Mouse (Mus musculus): Measurements from ENCODE around the gene Gdpd5. TPM values are rescaled to one million over a fixed set of nuclear protein-coding genes. Genes with fewer than 3 reads are reported as not detected.
"Not testable (repeated sequence)": the region's sequence is repeated elsewhere in the genome, so short reads cannot be mapped to it uniquely, and the experiment has no call there.

Gene Gdpd5
- polyA plus RNA-seq, 1 experiment from 2014 or later = 22.0 TPM

DNA sequence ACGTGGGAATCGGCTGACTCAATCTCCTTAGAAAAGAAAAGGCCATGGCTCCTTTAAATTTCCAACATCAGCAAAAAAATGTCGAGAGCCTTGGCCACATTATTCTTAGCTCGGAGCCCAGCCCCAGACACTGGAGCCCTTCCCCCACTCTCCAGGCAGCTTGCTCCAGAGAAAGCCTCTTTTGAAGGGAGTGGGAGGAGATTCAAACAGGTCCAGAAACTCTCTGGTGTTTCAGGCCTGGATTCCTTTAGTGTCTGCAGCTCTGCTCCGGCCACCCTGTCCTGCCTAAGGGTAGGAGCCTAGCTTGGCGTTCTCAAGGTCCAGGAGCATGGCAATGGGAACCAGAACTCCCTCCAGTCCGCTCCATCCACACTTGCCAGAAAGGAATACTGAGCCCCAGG, 25.5 kb upstream of the Gdpd5 start:
- peak overlapping the region; percentile 58 for H3K4me2 ChIP-seq
- no peaks in the 10 kb centered on the region for H3K9me3 ChIP-seq
- 3% methylated on average over 7 of the region's 7 CpGs for WGBS
- peak overlapping the region; percentile 99 for H3K27ac ChIP-seq
- peaks cover 70% of the 10 kb centered on the region for H3K4me1 ChIP-seq
- peak overlapping the region; percentile 12 for H3K4me3 ChIP-seq
- H3K36me3 ChIP-seq = no peaks in the 10 kb centered on the region
- ATAC-seq (ENCODE audit: borderline replicate concordance, extremely low read depth, low FRiP score, low TSS enrichment) = peak; percentile 24
- no peaks in the 10 kb centered on the region for H3K27me3 ChIP-seq
- peak overlapping the region; percentile 38 for H3K9ac ChIP-seq

DNA sequence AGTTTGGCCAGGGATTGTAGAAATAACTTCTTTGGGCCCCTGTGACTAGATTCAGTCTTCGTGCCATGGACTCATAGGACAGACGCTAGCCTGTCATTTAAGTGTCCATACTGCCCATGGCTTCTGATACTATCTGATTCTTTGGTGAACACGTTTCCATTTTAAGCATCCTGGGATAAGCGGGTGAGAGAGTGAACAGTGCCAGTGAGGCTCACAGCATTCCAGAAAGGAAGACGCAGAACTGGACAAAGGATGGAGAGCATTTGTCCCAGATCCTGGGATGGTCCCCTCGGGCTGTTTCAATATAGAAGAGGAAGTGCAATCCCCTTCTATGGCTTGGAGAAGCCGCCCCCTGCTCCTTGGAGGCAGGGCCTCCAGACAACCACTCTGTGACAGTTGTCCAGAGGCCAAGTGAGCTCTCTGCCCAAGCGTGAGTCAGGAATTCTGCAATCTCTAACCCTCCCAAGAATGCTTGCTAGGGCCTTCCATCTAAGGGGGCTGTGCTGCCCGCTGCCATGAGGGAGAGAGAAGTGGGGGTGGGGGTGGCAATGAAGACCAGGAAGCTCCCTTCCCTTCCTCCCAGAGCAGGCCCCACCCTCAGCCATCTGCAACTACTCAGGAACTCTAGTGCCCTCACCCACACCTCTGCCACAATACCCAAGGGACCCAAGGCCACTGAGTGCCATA, 24.8 kb upstream of the Gdpd5 start:
- peak overlapping the region; percentile 12; the same call in 1 of the 2 replicates for H3K4me3 ChIP-seq
- H3K9ac ChIP-seq = peak overlapping the region; percentile 30
- peak; percentile 23; the same call in 1 of the 2 replicates for ATAC-seq (ENCODE audit: borderline replicate concordance, extremely low read depth, low FRiP score, low TSS enrichment)
- no peaks in the 10 kb centered on the region for H3K9me3 ChIP-seq
- H3K4me1 ChIP-seq = peaks cover 71% of the 10 kb centered on the region
- H3K36me3 ChIP-seq = no peaks in the 10 kb centered on the region
- H3K27ac ChIP-seq = peak overlapping the region; percentile 99
- no peaks in the 10 kb centered on the region for H3K27me3 ChIP-seq
- H3K4me2 ChIP-seq = peak overlapping the region; percentile 58
- WGBS = 15% methylated on average over 9 of the region's 9 CpGs

DNA sequence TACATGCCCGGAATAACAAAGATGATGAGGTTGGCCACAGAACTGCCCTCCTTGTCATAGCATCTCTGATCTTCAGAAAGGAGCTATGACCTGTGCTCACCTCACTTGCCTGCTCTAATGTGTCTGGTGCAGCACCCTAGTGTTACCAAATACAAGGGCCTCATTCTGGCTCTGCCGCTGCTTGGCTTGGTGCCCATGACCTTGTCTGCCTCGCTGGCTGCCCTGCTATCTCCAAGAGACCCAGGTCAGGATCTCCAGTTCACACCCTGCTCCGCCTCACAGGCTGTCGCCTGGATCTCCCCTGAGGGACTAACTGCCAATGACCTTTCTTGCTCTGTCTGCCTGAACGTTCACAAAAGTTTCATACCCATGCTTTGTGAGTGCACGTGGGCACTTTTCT, 24.0 kb upstream of the Gdpd5 start:
- Histone ChIP-seq H3K4me1 (peaks cover 71% of the 10 kb centered on the region), H3K27ac (peak overlapping the region; percentile 99), H3K36me3 (no peaks in the 10 kb centered on the region), H3K4me2 (no peak overlapping the region), H3K9ac (no peak overlapping the region), H3K27me3 (no peaks in the 10 kb centered on the region), H3K9me3 (no peaks in the 10 kb centered on the region), H3K4me3 (no peak overlapping the region)
- WGBS = 31% methylated on average over 7 of the region's 7 CpGs
- no peak for ATAC-seq (ENCODE audit: borderline replicate concordance, extremely low read depth, low FRiP score, low TSS enrichment)

DNA sequence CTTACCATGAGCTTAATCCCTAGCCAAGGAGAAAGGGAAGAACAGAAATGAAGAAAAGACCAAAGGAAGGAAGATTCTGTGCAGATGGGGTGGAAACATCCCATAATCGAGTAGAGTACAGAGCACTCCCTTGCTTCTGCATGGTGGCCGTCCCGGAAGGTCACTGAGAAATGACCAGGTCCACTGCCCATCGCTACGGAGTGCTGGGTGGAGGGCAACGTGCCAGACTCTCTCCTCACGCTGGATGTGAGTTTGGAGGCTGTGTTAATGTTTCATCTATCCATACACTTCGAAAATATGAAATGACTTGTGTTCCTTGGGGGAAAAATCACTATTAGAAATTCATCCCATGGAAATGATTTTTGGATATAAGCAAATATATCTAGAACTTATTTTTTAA, 22.8 kb upstream of the Gdpd5 start:
- WGBS = 79% methylated on average over 8 of the region's 8 CpGs
- ATAC-seq (ENCODE audit: borderline replicate concordance, extremely low read depth, low FRiP score, low TSS enrichment) = no peak
- no peak overlapping the region for H3K4me2 ChIP-seq
- H3K4me1 ChIP-seq = peaks cover 69% of the 10 kb centered on the region
- no peaks in the 10 kb centered on the region for H3K9me3 ChIP-seq
- H3K4me3 ChIP-seq = no peak overlapping the region
- no peak overlapping the region for H3K9ac ChIP-seq
- no peaks in the 10 kb centered on the region for H3K27me3 ChIP-seq
- no peak overlapping the region for H3K27ac ChIP-seq
- H3K36me3 ChIP-seq = no peaks in the 10 kb centered on the region

DNA sequence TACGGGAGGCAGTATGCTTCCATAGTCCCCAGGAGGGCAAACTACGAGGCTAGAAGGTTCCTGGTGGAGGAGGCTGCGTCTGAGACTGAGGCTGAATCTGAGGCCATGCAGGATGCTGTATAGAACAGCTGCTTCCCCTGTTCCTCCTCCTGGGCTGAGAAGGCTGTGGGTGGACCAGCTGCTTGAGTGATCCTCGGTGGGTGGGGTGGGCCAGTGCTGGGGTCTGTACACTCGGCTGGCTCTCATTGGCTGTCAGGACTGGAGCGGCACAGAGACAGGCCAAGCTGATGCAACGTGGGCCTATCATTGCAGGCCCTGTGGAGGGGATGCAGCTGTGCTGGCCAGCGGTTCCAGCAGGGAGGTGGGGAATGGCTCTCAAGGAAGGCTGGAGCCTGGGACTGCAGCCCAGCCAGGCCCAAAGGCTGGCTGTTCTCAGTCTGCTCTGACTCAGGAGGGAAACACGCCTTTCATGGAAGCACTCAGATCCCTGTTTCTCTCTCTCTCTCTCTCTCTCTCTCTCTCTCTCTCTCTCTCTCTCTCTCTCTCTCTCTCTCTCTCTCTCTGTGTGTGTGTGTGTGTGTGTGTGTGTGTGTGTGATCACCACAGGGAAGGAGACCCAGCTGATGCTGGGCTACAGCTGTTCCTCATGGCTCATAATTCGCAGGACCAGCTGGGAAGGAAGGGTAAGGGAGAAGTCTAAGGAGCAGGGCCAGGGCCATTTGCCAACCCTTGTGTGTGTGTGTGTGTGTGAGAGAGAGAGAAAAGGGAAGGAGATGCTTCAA, 21.0 kb upstream of the Gdpd5 start:
- H3K4me2 ChIP-seq = peak overlapping the region; percentile 11
- H3K4me1 ChIP-seq = peaks cover 50% of the 10 kb centered on the region
- no peaks in the 10 kb centered on the region for H3K36me3 ChIP-seq
- H3K27ac ChIP-seq = peak overlapping the region; percentile 97
- no peak overlapping the region for H3K4me3 ChIP-seq
- WGBS = 10% methylated on average over 10 of the region's 10 CpGs
- no peaks in the 10 kb centered on the region for H3K9me3 ChIP-seq
- no peaks in the 10 kb centered on the region for H3K27me3 ChIP-seq
- peak overlapping the region; percentile 36 for H3K9ac ChIP-seq
- peak; percentile 96 for ATAC-seq (ENCODE audit: borderline replicate concordance, extremely low read depth, low FRiP score, low TSS enrichment)

DNA sequence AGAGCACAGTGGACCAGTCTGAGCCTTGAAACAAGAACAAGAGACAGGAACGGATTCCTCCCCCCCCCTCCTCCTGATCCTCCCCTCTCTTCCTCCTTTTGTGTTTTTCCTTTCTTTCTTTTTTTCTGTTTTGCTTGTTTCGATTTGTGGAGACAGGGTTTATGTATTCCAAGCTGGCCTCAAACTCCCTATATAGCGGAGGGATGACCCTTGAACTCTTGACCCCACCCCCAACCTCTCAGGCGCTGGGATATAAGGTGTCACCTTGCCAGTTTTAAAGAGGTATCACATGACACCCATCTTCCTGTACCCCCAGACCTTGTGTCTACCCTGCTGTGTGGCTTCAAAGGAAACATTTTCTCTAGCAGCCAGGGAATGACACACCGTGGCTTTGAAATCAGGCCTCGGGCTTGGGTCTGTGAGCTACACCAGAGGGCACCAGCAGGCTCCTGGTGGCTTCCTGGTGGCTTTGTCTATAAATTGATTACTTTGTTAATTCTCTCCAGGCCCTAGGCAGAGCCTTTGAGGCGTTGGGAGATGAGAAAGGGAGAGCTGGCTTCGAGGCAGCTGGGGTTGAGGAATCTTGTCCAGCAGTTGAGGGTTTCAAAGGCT, 20.3 kb upstream of the Gdpd5 start:
- H3K36me3 ChIP-seq = no peaks in the 10 kb centered on the region
- no peaks in the 10 kb centered on the region for H3K27me3 ChIP-seq
- H3K4me2 ChIP-seq = peak overlapping the region; percentile 2; the same call in 1 of the 2 replicates
- 16% methylated on average over 8 of the region's 8 CpGs for WGBS
- no peaks in the 10 kb centered on the region for H3K9me3 ChIP-seq
- H3K27ac ChIP-seq = peak overlapping the region; percentile 97
- peak overlapping the region; percentile 17; the same call in 1 of the 2 replicates for H3K9ac ChIP-seq
- peaks cover 43% of the 10 kb centered on the region for H3K4me1 ChIP-seq
- H3K4me3 ChIP-seq = no peak overlapping the region
- no peak for ATAC-seq (ENCODE audit: borderline replicate concordance, extremely low read depth, low FRiP score, low TSS enrichment)

DNA sequence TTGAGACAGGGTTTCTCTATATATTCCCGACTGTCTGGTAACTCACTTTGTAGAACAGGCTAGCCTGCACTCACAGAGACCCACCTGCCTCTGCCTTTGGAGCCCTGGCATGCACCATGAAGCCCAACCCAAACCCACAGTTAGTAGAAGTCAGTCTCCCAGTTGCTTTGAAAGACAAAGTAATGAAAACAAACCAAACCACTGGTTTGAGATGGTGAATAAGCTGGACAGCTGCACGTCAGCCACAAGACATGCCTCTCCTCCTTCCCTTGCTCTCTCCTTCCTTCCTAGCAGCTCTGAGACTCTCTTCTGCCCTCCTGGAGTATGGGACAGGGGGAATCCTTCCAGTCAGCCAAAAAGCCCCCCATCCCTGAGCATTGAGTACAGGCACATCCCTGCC, 19.1 kb upstream of the Gdpd5 start:
- ATAC-seq (ENCODE audit: borderline replicate concordance, extremely low read depth, low FRiP score, low TSS enrichment) = no peak
- no peak overlapping the region for H3K4me3 ChIP-seq
- H3K9me3 ChIP-seq = no peaks in the 10 kb centered on the region
- no peak overlapping the region for H3K4me2 ChIP-seq
- H3K9ac ChIP-seq = no peak overlapping the region
- 78% methylated on average over 2 of the region's 2 CpGs for WGBS
- H3K4me1 ChIP-seq = peaks cover 31% of the 10 kb centered on the region
- H3K27ac ChIP-seq = no peak overlapping the region
- H3K27me3 ChIP-seq = no peaks in the 10 kb centered on the region
- no peaks in the 10 kb centered on the region for H3K36me3 ChIP-seq

DNA sequence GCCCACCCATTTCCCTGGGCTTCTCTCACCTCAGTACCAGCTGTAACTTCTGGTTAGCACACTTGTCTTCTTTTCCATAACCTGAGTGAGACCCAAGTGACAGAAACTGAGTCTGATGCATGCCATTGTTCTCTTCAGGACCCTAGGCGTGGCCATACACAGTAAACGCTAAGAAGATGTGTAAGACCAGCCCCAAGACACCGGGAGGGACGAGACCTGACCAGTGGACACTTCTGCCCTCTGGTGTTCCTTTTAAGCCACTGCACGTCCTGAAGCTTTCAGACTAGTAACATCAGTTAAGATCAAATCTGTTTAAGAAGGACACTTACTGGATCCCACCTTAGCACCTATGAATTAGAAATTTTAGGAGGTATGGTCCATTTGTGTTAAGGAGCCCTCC, 16.1 kb upstream of the Gdpd5 start:
- ATAC-seq (ENCODE audit: borderline replicate concordance, extremely low read depth, low FRiP score, low TSS enrichment) = no peak
- H3K4me2 ChIP-seq = no peak overlapping the region
- no peaks in the 10 kb centered on the region for H3K27me3 ChIP-seq
- no peaks in the 10 kb centered on the region for H3K9me3 ChIP-seq
- H3K27ac ChIP-seq = no peak overlapping the region
- no peaks in the 10 kb centered on the region for H3K36me3 ChIP-seq
- no peak overlapping the region for H3K9ac ChIP-seq
- H3K4me3 ChIP-seq = no peak overlapping the region
- 0% methylated on average over 5 of the region's 5 CpGs for WGBS
- peaks cover 9% of the 10 kb centered on the region for H3K4me1 ChIP-seq

DNA sequence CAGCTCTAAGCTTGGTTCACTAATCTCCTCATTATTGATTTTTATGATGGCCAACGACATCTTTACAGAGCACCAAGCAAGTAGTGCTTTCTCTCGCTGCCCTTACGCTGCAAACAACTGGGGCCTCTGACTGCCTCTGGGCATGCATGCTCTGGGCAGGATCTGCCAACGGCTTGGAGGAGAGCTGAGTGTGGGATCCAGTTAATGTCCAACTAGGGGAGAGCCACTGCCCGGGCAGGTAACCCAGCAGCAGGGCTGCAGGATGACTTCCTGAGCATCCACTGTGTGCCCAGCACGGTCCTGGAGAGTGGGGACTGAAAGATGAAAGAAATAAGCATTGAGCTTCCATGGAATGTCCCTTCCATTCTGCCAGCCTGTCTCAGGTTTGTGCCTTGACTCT, 14.5 kb upstream of the Gdpd5 start:
- Histone ChIP-seq H3K4me2 (no peak overlapping the region), H3K27ac (no peak overlapping the region), H3K27me3 (no peaks in the 10 kb centered on the region), H3K4me1 (no peaks in the 10 kb centered on the region), H3K9me3 (no peaks in the 10 kb centered on the region), H3K36me3 (no peaks in the 10 kb centered on the region), H3K9ac (no peak overlapping the region), H3K4me3 (no peak overlapping the region)
- no peak for ATAC-seq (ENCODE audit: borderline replicate concordance, extremely low read depth, low FRiP score, low TSS enrichment)
- WGBS = 50% methylated on average over 6 of the region's 6 CpGs

DNA sequence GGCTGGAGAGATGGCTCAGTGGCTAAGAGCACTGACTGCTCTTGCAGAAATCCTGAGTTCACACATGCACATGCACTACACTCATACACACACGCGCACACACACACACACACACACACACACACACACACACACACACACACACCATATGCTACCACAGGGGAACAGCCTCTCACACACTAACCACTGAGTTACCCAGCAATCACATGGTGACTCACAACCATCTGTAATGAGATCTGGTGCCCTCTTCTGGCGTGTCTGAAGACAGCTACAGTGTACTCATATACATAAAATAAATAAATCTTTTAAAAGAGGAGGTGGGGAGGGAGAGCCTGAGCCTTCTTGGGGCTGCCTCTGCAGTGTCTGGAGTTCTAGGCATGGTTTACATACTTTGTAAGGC, 6.9 kb upstream of the Gdpd5 start:
- not testable (repeated sequence) for H3K27me3 ChIP-seq; H3K9me3 ChIP-seq; H3K9ac ChIP-seq; H3K4me3 ChIP-seq; H3K27ac ChIP-seq; H3K36me3 ChIP-seq; H3K4me2 ChIP-seq; ATAC-seq (ENCODE audit: borderline replicate concordance, extremely low read depth, low FRiP score, low TSS enrichment); H3K4me1 ChIP-seq
- WGBS = 60% methylated on average over 3 of the region's 3 CpGs

DNA sequence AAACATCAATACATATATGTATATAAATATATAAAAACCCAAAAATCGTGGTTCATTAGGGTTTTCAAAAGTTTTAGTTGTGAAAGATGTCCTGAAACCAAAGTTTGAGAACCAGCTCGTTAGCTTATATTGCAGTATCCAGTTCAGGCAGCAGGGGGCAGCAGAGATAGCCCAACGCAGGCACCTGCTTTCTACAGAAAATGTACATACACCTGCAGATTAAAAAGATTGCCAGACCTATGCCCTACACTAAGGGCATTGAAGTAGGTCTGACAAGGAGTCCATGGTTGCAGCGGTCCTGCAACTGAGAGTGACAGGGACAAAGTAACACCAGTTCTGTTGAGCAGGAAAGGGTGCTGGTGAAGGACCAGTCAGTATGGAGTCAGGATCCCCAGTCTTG, 5.8 kb upstream of the Gdpd5 start:
- Histone ChIP-seq H3K27me3 (no peaks in the 10 kb centered on the region; the same call in 1 of the 2 replicates), H3K4me1 (peaks cover 8% of the 10 kb centered on the region; the same call in 1 of the 2 replicates), H3K9ac (no peak overlapping the region), H3K27ac (no peak overlapping the region), H3K9me3 (no peaks in the 10 kb centered on the region), H3K4me3 (no peak overlapping the region), H3K36me3 (no peaks in the 10 kb centered on the region), H3K4me2 (no peak overlapping the region)
- no peak for ATAC-seq (ENCODE audit: borderline replicate concordance, extremely low read depth, low FRiP score, low TSS enrichment)
- WGBS = 3% methylated on average over 4 of the region's 4 CpGs

DNA sequence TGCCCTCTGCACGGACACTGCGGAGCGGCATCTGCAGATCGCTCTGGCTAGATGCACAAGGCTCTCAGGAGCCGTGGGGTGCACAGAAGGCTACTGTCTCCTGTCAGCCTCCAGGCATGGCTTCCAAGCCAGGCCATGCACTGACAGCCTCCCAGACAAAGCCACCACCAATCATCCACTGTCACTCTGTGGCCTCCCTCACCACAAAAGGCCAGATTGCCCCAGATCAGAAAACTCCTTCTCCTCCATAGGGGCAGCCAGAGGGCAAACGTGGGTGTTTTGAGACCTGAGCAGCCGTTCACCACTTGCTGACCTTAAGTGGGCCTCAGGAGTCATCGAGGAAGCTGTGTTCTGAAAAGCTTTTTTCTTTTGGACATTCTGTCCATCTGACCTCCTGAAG, 2.3 kb upstream of the Gdpd5 start:
- peaks cover 32% of the 10 kb centered on the region for H3K4me1 ChIP-seq
- no peaks in the 10 kb centered on the region for H3K27me3 ChIP-seq
- no peak overlapping the region for H3K4me2 ChIP-seq
- no peaks in the 10 kb centered on the region for H3K36me3 ChIP-seq
- H3K9ac ChIP-seq = no peak overlapping the region
- WGBS = 59% methylated on average over 8 of the region's 8 CpGs
- ATAC-seq (ENCODE audit: borderline replicate concordance, extremely low read depth, low FRiP score, low TSS enrichment) = no peak
- no peak overlapping the region for H3K4me3 ChIP-seq
- H3K9me3 ChIP-seq = no peaks in the 10 kb centered on the region
- no peak overlapping the region for H3K27ac ChIP-seq
